Mouse (Mus musculus): ENCODE results near the gene 9130409I23Rik. TPM values are rescaled to one million over a fixed set of nuclear protein-coding genes. Genes with fewer than 3 reads are reported as not detected.
"Not testable (repeated sequence)": the region's sequence is repeated elsewhere in the genome, so short reads cannot be mapped to it uniquely, and the experiment has no call there.

The 9130409I23Rik gene
- polyA plus RNA-seq, 1 experiment from 2014 or later = 0.03 TPM

DNA sequence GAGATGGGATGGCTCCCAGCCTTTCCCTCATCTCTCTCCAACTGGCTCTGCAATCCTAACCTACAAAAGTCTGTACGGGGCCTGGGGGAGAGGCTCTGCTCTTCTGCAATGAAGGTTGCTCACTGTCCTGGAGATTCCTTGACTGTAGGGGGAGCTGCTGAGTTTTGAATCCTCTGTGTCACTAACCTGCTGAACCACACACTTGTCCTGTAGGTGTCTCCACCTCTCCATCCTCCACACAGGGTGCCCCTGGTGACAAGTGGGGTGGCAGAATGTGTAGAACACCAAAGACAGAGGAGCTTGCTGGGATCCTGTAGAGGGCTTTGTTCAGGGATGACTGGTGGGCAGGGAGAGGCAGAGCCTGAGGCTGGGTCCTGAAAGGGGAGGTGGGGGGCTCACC, 28.8 kb upstream of the 9130409I23Rik start:
- DNase-seq (ENCODE audit: low read depth, low spot score) = no peak
- no peaks in the 10 kb centered on the region for H3K27me3 ChIP-seq
- ATAC-seq = peak; percentile 66
- ChIA-PET POLR2A (no interaction called here), CTCF (interaction anchor here (1.1 to 2.1 kb wide), 5 partner anchors 15 to 148 kb away, joined by 3 to 10 read pairs (median 4); no protein-coding TSS in a partner anchor)
- TF ChIP-seq CTCF (IDR thresholded peaks at IDR 0.05) = peak; percentile 88
- in situ Hi-C loops (cut with MboI; ENCODE audit: low pct_unique_long_range_greater_than_20kb) = no loop called here

DNA sequence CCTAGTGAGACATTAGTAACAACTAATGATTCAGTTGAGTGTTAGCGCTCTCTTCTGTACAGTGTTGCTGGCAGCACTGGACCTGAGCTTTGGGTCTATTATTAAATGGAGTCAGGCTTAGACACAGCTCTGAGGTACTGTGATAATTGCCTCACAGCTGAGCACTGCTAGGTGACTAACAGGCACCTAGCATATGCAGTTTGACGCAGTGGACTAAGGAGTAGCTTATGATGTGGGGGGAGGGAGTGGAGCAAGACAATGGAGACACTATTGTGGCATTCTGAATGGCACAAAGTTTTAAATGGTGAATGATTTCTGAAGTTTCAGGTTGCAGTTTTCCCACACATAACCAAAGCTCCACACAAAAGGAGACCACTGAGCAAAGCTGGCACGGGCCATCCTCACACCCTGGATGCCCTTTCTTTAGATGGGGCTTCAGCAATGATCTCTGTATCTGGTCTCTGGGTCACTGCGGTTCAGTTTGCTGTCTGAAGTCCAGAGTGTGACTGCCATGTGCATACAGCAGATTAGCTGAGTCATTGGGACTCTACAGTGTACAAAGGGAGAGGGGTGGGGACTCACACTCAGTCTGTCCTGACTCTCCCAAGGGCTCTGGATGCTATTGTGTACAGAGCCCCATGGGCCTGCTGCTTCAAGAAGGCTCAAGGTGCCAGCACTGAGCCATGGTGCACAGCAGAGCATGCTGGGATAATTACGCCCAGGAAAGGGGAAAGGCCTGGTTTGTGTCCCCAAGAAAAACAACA, 15.8 kb upstream of the 9130409I23Rik start:
- H3K27me3 ChIP-seq; ATAC-seq; POLR2A ChIA-PET; DNase-seq (ENCODE audit: low read depth, low spot score): not testable (repeated sequence)
- CTCF ChIA-PET = interaction anchor here (1.1 kb wide), 1 partner anchor 58 kb away, joined by 3 read pairs; no protein-coding TSS in a partner anchor
- in situ Hi-C loops (cut with MboI; ENCODE audit: low pct_unique_long_range_greater_than_20kb) = loop anchor here (5.0 kb wide), 1 partner anchor 43 kb away; no protein-coding TSS in a partner anchor

DNA sequence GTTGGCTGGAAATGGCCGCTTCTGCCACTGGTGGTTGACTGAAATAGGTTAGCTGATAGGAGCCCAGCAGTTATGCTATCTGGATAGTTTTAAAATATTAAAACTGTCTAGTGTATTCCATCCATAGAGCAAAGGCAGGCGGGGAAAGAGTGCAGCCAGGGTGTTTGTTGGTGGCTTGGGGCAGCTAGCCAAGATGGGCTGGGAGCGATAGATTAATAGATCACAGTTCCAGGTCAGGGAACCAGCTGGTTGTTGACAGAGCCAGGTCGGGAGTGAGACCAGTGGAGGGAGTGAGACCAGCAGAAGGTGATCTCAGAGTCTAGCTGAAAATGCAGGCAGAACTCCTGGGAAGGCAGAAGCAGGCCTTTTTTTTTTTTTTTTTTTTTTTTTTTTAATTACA, 13.4 kb upstream of the 9130409I23Rik start:
- ChIA-PET POLR2A (interaction anchor here (0.6 kb wide), 1 partner anchor 27 kb away, joined by 3 read pairs; no protein-coding TSS in a partner anchor), CTCF (interaction anchor here (1.3 to 4.6 kb wide), 3 partner anchors 16 to 174 kb away, joined by 3 to 64 read pairs (median 6); no protein-coding TSS in a partner anchor)
- TF ChIP-seq CTCF (IDR thresholded peaks at IDR 0.05) = no peak
- no peak for ATAC-seq
- H3K27me3 ChIP-seq = peaks cover 5% of the 10 kb centered on the region
- in situ Hi-C loops (cut with MboI; ENCODE audit: low pct_unique_long_range_greater_than_20kb) = loop anchor here (5.0 kb wide), 1 partner anchor 45 kb away; no protein-coding TSS in a partner anchor
- DNase-seq (ENCODE audit: low read depth, low spot score) = no peak

DNA sequence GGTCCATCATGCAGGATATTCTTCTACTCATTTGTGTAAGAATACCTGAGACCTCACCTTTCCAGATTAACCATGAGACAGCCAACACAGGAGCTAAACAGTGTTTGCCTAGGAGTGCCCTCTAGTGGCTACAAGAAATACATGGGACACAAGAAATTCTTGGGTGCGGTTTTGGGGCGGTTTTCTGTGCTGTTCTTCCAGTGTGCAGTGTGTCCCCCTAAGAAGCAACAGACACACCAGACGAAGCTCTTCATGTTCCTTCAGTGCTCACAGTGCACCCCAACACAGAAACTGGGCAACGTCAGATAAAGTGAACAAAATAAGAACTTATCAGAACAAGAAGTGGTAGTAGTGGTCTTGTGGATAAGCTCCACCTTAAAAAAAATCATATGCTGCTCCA, 11.4 kb upstream of the 9130409I23Rik start:
- H3K27me3 ChIP-seq = peaks cover 5% of the 10 kb centered on the region
- TF ChIP-seq CTCF (IDR thresholded peaks at IDR 0.05) = peak; percentile 84
- DNase-seq (ENCODE audit: low read depth, low spot score) = no peak
- in situ Hi-C loops (cut with MboI; ENCODE audit: low pct_unique_long_range_greater_than_20kb) = loop anchor here (5.0 kb wide), 1 partner anchor 47 kb away; no protein-coding TSS in a partner anchor
- no peak for ATAC-seq
- ChIA-PET POLR2A (interaction anchor here (0.8 to 1.1 kb wide), 2 partner anchors 18 to 138 kb away, joined by 3 read pairs; no protein-coding TSS in a partner anchor), CTCF (interaction anchor here (0.7 to 4.6 kb wide), 13 partner anchors 8 to 110 kb away, joined by 3 to 64 read pairs (median 4); no protein-coding TSS in a partner anchor)

DNA sequence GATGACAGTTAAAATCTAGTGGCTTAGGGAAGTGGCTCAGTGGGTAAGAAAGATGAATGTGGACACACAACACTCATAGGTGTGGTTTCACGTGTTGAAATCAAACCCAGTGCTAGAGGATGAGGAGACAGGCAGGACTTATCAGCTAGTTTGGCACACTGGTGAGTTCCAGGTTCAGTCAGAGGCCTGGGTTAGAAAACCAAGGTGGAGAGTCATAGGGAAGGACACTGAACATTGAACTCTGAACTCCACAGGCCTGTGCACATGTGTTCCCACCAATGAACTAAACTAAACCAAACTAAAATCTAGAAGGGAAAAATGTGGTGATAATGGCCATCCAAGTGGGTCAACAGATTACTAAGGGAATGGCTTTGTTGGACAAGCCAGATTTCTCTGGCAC, 3.5 kb upstream of the 9130409I23Rik start:
- TF ChIP-seq CTCF (IDR thresholded peaks at IDR 0.05) = no peak
- POLR2A ChIA-PET = no interaction called here
- in situ Hi-C loops (cut with MboI; ENCODE audit: low pct_unique_long_range_greater_than_20kb) = no loop called here
- CTCF ChIA-PET = no interaction called here
- ATAC-seq (no peak), DNase-seq (ENCODE audit: low read depth, low spot score) (no peak)
- H3K27me3 ChIP-seq = no peaks in the 10 kb centered on the region

DNA sequence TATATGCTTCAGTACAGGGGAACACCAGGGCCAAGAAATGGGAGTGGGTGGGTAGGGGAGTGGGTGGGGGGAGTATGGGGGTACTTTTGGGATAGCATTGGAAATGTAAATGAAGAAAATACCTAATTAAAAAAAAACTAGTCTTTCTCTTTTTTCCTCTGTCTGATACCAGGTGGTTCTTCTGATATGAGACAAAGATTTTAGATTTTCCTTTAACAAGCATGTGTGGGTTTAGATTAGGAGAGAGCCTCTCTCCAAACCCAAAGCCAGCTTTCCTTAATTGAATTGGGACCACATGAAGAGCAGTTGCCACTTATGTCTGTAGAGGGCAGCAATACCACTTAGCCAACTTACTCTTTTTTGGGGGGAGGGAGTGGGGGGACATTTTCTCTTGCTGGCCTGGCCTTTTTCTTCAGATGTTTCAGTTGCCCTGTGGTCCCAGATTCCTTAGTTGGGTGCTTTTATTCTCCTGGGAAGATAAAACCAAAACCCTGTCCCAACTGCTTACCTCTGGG, 1.7 kb upstream of the 9130409I23Rik start:
- DNase-seq (ENCODE audit: low read depth, low spot score) = no peak
- ChIA-PET POLR2A (interaction anchor here (0.6 kb wide), 1 partner anchor 29 kb away, joined by 6 read pairs; no protein-coding TSS in a partner anchor), CTCF (interaction anchor here (1.2 kb wide), 1 partner anchor 32 kb away, joined by 3 read pairs; no protein-coding TSS in a partner anchor)
- H3K27me3 ChIP-seq = no peaks in the 10 kb centered on the region
- peak; percentile 46 for TF ChIP-seq CTCF (IDR thresholded peaks at IDR 0.05)
- in situ Hi-C loops (cut with MboI; ENCODE audit: low pct_unique_long_range_greater_than_20kb) = no loop called here
- no peak for ATAC-seq

DNA sequence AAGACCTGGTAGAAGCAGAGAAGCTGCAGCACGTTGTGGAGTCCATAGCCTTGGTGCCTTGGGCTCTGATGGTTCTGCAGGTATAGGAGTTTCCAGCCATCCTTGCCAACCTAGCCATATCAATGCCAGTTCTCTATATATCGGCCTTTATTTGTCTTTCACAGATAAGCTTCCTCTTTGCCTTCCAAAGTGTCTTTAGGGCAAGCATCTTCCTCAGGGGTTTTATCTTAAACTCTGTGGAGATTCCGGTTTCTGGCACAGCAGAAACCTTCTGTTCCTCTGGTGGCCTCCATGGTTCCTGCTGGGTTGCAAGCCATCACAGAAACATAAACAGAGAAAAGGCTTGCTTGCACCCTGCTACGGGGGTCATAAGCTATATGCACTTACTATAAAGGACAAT, 1.9 kb downstream of the 9130409I23Rik start:
- ATAC-seq = no peak

DNA sequence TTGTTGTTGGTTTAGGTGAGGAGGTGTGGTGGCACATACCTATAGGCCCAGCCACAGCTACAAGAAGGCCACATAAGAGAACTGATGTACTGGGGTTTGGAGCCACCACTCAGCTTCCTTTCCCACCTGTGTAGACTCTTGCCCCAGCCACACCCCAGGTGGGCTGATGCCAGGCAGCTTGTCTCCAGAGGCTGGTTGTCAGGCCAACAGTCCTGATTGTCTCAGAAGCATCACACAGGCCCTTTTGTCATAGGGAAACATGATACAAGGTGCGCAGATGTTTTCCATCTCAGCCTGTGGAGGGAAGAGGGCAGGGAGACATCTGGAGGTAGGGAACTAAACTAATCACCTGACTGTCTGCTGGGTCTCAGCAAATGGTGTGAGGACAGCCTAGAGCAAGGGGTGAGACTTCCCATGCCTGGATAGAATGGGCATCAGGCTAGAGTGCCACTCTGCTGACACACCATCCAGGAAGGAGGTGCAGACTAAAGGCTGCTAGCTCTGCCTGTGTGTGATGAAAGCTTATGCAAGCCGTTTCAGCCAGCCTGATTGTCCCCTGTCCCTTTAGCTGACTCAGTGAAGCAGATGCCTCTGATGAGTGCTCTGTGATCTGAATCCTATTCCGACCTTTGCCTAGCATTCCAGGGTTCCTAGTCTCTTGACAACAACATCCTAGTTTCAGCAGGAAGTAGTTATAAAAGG, 10.9 kb downstream of the 9130409I23Rik start:
- in situ Hi-C loops (cut with MboI; ENCODE audit: low pct_unique_long_range_greater_than_20kb) = no loop called here
- DNase-seq (ENCODE audit: low read depth, low spot score) (no peak), ATAC-seq (no peak)
- ChIA-PET POLR2A (interaction anchor here (0.5 kb wide), 1 partner anchor 63 kb away, joined by 4 read pairs; no protein-coding TSS in a partner anchor), CTCF (interaction anchor here (3.6 kb wide), 1 partner anchor 22 kb away, joined by 8 read pairs; no protein-coding TSS in a partner anchor)
- no peak for TF ChIP-seq CTCF (IDR thresholded peaks at IDR 0.05)
- peaks cover 7% of the 10 kb centered on the region for H3K27me3 ChIP-seq

More for the DNA sequence above, 1.9 kb downstream of the 9130409I23Rik start:
- H3K27me3 ChIP-seq = peaks cover 6% of the 10 kb centered on the region
- TF ChIP-seq CTCF (IDR thresholded peaks at IDR 0.05) = no peak
- in situ Hi-C loops (cut with MboI; ENCODE audit: low pct_unique_long_range_greater_than_20kb) = no loop called here
- no peak for DNase-seq (ENCODE audit: low read depth, low spot score)
- CTCF ChIA-PET = no interaction called here
- POLR2A ChIA-PET = no interaction called here

DNA sequence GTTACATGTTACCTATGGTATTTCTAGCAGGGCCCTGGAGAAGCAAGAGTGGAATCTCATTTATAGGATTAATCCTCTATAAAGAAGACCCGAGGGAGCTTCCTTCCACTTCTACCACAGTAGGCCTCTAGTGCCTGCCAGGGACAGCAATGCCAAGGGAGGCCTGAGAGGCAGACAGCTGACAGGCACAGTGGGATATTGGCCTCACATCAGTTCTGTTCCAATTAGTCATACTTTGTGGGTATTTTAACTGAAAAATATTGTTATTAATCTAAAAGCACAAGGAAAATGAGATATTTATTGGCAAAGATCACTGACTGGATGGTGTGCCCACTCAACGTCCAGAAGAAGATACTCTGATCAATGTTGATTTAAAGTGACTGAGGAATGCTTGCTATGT, 13.0 kb downstream of the 9130409I23Rik start:
- peaks cover 7% of the 10 kb centered on the region for H3K27me3 ChIP-seq
- ChIA-PET CTCF (no interaction called here), POLR2A (no interaction called here)
- in situ Hi-C loops (cut with MboI; ENCODE audit: low pct_unique_long_range_greater_than_20kb) = no loop called here
- DNase-seq (ENCODE audit: low read depth, low spot score) (no peak), ATAC-seq (no peak)
- TF ChIP-seq CTCF (IDR thresholded peaks at IDR 0.05) = no peak

DNA sequence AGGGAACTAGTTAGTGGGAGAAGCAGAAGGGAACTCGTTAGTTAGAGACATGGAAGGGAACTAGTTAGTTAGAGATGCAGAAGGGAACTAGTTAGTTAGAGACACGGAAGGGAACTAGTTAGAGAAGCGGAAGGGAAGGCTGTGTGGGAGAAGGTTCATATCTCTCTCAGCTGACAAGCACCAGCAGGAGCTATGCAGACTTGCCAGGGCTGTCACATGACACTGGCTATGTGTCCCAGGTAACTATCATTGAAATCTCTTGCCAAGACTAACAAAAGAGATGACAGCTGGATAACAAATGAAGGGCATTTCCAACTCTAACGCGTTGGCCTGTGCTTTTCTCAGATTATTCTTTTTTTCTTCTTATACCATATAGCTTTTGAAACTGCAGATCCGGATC, 13.6 kb downstream of the 9130409I23Rik start:
- TF ChIP-seq CTCF (IDR thresholded peaks at IDR 0.05) = no peak
- peaks cover 7% of the 10 kb centered on the region for H3K27me3 ChIP-seq
- in situ Hi-C loops (cut with MboI; ENCODE audit: low pct_unique_long_range_greater_than_20kb) = no loop called here
- POLR2A ChIA-PET = no interaction called here
- no peak for DNase-seq (ENCODE audit: low read depth, low spot score)
- no peak for ATAC-seq
- CTCF ChIA-PET = no interaction called here
